Mouse (Mus musculus) erythroblast, embryonic 14.5 days (primary cell): Measurements from ENCODE around the gene Tmem236. TPM values are rescaled to one million over a fixed set of nuclear protein-coding genes. Genes with fewer than 3 reads are reported as not detected.

Experiments
- H3K27me3 ChIP-seq: 2 replicates; pipeline ENCODE4 v1.6.1; 2012; ENCODE audit warnings: inconsistent platforms; ENCODE audit not compliant: control insufficient read depth
- H3K36me3 ChIP-seq: 2 replicates; pipeline ENCODE4 v1.6.1; 2012; ENCODE audit warnings: mild to moderate bottlenecking, inconsistent platforms; ENCODE audit not compliant: control insufficient read depth
- H3K4me1 ChIP-seq: 2 replicates; pipeline ENCODE4 v1.6.1; 2012; ENCODE audit warnings: inconsistent platforms; ENCODE audit not compliant: control insufficient read depth
- H3K4me3 ChIP-seq: replicated peaks from 2 replicates; pipeline ENCODE3; 2012; ENCODE audit warnings: moderate library complexity, mild to moderate bottlenecking, inconsistent platforms
- H3K9me3 ChIP-seq: 2 replicates; pipeline ENCODE4 v1.6.1; 2012; ENCODE audit warnings: low read length, inconsistent platforms, mixed read lengths; ENCODE audit not compliant: control insufficient read depth
- GATA1 ChIP-seq: IDR thresholded peaks from 2 replicates; pipeline ENCODE4 v1.6.1; 2012; ENCODE audit warnings: low read length, inconsistent platforms, mixed read lengths
- TAL1 ChIP-seq: IDR thresholded peaks from 3 replicates; pipeline ENCODE4 v1.6.1; 2012; ENCODE audit warnings: low read length, inconsistent platforms, mixed read lengths
- polyA plus RNA-seq: library from polyadenylated mRNA; stranded (reverse); fragments of >175 nt; gene quantifications from 2 replicates; pipeline ENCODE4 v1.2.3, GENCODE M21; 2012

The Tmem236 gene
- polyA plus RNA-seq, 1 experiment: not detected

- Histone ChIP-seq H3K4me1 (no peaks in the 10 kb centered on the region), H3K36me3 (no peaks in the 10 kb centered on the region), H3K9me3 (no peaks in the 10 kb centered on the region), H3K4me3 (no peak overlapping the region), H3K27me3 (no peaks in the 10 kb centered on the region)
- TF ChIP-seq GATA1 (no peak), TAL1 (no peak)
Measured at GRCm38 (mm10) chr2:14269160-14269559, 94.8 kb downstream of the Tmem236 start.

Other genes with a start within 250 kb of the Tmem236 start
- 2.6 and 3.3 TPM in 2 replicates for gene Hacd1, start 118.4 kb upstream of the Tmem236 start, polyA plus RNA-seq
- 3.8 TPM in 2 replicates for gene Stam, start 100.4 kb upstream of the Tmem236 start, polyA plus RNA-seq
- 0.01 and 0.03 TPM in 2 replicates for gene Mrc1, start 54.9 kb downstream of the Tmem236 start, polyA plus RNA-seq
- gene Slc39a12, start 213.8 kb downstream of the Tmem236 start, polyA plus RNA-seq: not detected in 2 replicates